8 mouse cellular contexts compared by ENCODE assay signal in the genomic region with DNA sequence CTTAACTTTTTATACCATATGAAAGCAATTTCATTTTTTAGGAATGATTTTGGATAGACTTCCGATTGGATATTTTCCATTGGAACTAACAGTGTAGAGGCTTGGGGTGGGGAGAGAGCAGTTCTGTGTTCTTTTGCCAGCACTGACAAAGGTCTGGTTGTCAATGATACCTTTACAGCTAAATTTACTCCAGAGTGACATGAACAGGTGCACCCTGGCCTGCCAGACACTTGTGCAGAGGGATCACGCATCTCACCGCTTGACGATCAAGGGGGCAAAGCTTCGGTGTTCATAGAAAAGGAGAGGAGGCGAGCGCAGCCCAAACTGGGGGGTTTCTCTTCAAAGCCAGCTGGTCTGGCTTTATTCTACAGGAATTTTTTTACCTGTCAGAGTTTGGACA. TPM values are rescaled to one million over a fixed set of nuclear protein-coding genes. Genes with fewer than 3 reads are reported as not detected.
DNase-seq lines count a peak whose midpoint lies in the region; ATAC-seq and TF ChIP-seq lines count a peak whose summit lies in the region.

Gene Mef2c (plus strand): TSS at position 116 of the 400 bp plus-strand sequence.

- no peak for TF ChIP-seq EP300 in lung, postnatal 0 days (IDR thresholded peaks at IDR 0.05)

- no peaks in the 10 kb centered on the region for H3K4me1 ChIP-seq in lung, postnatal 0 days (ENCODE audit: insufficient read depth, low read depth, low read length)
- H3K4me1 ChIP-seq in hindbrain, embryonic 16.5 days (ENCODE audit: control insufficient read depth, insufficient read depth, low read depth, low read length) = no peaks in the 10 kb centered on the region

- no peak within 1 kb of the TSS for H3K9ac ChIP-seq in lung, postnatal 0 days (replicated peaks; ENCODE audit: low read depth)
- H3K9ac ChIP-seq in hindbrain, embryonic 16.5 days (ENCODE audit: low read depth, low read length) = no peak within 1 kb of the TSS

- H3K4me3 ChIP-seq in lung, postnatal 0 days (ENCODE audit: low read depth, low read length) = no peak within 1 kb of the TSS
- H3K4me3 ChIP-seq in hindbrain, embryonic 16.5 days (ENCODE audit: low read length) = no peak within 1 kb of the TSS

- DNase-seq in lung, postnatal 0 days (ENCODE audit: low spot score) = no peak
- DNase-seq in lung, postnatal 10 days = no peak
- peak; percentile 65 for DNase-seq in gastrocnemius, postnatal 10 days
- no peak for DNase-seq in retina, embryonic 14.5 days (ENCODE audit: low spot score)
- no peak for DNase-seq in ovary, postnatal 14 days (ENCODE audit: low spot score)
- no peak for DNase-seq in retina, postnatal 1 day

- H3K36me3 ChIP-seq in lung, postnatal 0 days (ENCODE audit: insufficient read depth, low read length) = no peaks in the 10 kb centered on the region
- no peaks in the 10 kb centered on the region for H3K36me3 ChIP-seq in hindbrain, embryonic 16.5 days (ENCODE audit: control insufficient read depth, insufficient read depth, low read length)

- H3K27ac ChIP-seq in lung, postnatal 0 days (ENCODE audit: low read length) = no peak within 1 kb of the TSS
- no peak within 1 kb of the TSS for H3K27ac ChIP-seq in hindbrain, embryonic 16.5 days (ENCODE audit: low read depth, low read length)

- 81% methylated on average over 7 of the region's 7 CpGs for WGBS in lung, postnatal 0 days
- 83% methylated on average over 7 of the region's 7 CpGs for WGBS in hindbrain, embryonic 16.5 days

- H3K27me3 ChIP-seq in lung, postnatal 0 days (replicated peaks; ENCODE audit: insufficient read depth, low read length) = no peaks in the 10 kb centered on the region
- no peaks in the 10 kb centered on the region for H3K27me3 ChIP-seq in hindbrain, embryonic 16.5 days (replicated peaks; ENCODE audit: control insufficient read depth, insufficient read depth, low read length)

- no peaks in the 10 kb centered on the region for H3K9me3 ChIP-seq in lung, postnatal 0 days (ENCODE audit: low read length)
- no peaks in the 10 kb centered on the region for H3K9me3 ChIP-seq in hindbrain, embryonic 16.5 days (ENCODE audit: control insufficient read depth, low read length)

- ATAC-seq in lung, postnatal 0 days = no peak
- ATAC-seq in hindbrain, embryonic 16.5 days = no peak
- no peak for ATAC-seq in megakaryocyte, adult 5-6 weeks (ENCODE audit: poor library complexity, severe bottlenecking)

- no peak for TF ChIP-seq CTCF in lung, postnatal 0 days (IDR thresholded peaks at IDR 0.05)

- H3K4me2 ChIP-seq in lung, postnatal 0 days (replicated peaks; ENCODE audit: low read depth, low read length) = no peak within 1 kb of the TSS
- H3K4me2 ChIP-seq in hindbrain, embryonic 16.5 days (ENCODE audit: low read length) = no peak within 1 kb of the TSS

RNA-seq across cellular contexts. Expression of gene Mef2c, which starts in this region (rescaled TPM):
- polyA plus RNA-seq in lung, postnatal 0 days (2015; fragmentation: Nextera tagmentation; extraction: Ambion mirVana) = 35.3 and 45.9 TPM in 2 replicates
- 100 to 1,000 TPM; 442 to 475 TPM for total RNA-seq in gastrocnemius, postnatal 10 days (2021)
- polyA plus RNA-seq in hindbrain, embryonic 16.5 days (2015; fragmentation: Nextera tagmentation; extraction: Ambion mirVana) = 38.9 and 48.4 TPM in 2 replicates
- 52.8 and 57.4 TPM in 2 replicates for total RNA-seq in megakaryocyte, adult 5-6 weeks (2015)
- 86.5 and 89.1 TPM in 2 replicates for total RNA-seq in megakaryocyte, adult 5-6 weeks (2017)

Comparison
In these comparisons a context has a peak if more than half of its experiments do, and no peak if none do; other contexts are left out.
1. RNA of gene Mef2c (total RNA-seq): 442 to 475 TPM in gastrocnemius, postnatal 10 days; 52.8 to 89.1 TPM in megakaryocyte, adult 5-6 weeks; every median in the first group is over 4 times any median in the second.